Mouse (Mus musculus) heart, embryonic 16.5 days (tissue): ENCODE measurements at regions not wholly inside any gene's neighbourhood (a gene's known extent, or its start where the extent isn't known, plus 50 kb on each side); places are given as distances from the start of the nearest gene placed in this dataset.

ENCODE experiments used
- ATAC-seq: fragments of 200-750 bp; cut with Nextera tagmentation; replicated peaks from 2 replicates; pipeline ENCODE4 v1.8.0; 2017; ENCODE audit warnings: moderate number of reproducible peaks; ENCODE audit not compliant: insufficient read depth, low FRiP score; ENCODE audit errors: extremely low read depth
- H3K27ac ChIP-seq: fragments of 300-500 bp; sonication (generic); 2 replicates; pipeline ENCODE4 v1.5.1; 2014; ENCODE audit warnings: mild to moderate bottlenecking, low read length, control low read depth, moderate library complexity
- H3K27me3 ChIP-seq: fragments of 300-500 bp; sonication (generic); 2 replicates; pipeline ENCODE4 v1.6.1; 2014; ENCODE audit warnings: low read length, mixed read lengths; ENCODE audit not compliant: control insufficient read depth, insufficient read depth
- H3K36me3 ChIP-seq: fragments of 300-500 bp; sonication (generic); 2 replicates; pipeline ENCODE4 v1.6.1; 2014; ENCODE audit not compliant: control insufficient read depth, insufficient read depth
- H3K4me1 ChIP-seq: fragments of 300-500 bp; sonication (generic); 2 replicates; pipeline ENCODE4 v1.6.1; 2014; ENCODE audit warnings: low read length, mixed read lengths; ENCODE audit not compliant: control insufficient read depth, insufficient read depth
- H3K4me2 ChIP-seq: fragments of 300-500 bp; sonication (generic); 2 replicates; pipeline ENCODE4 v1.6.1; 2014; ENCODE audit warnings: low read depth, mild to moderate bottlenecking, control low read depth, low read length
- H3K4me3 ChIP-seq: fragments of 300-500 bp; sonication (generic); 2 replicates; pipeline ENCODE4 v1.5.1; 2014; ENCODE audit warnings: mild to moderate bottlenecking, control low read depth, low read length
- H3K9ac ChIP-seq: fragments of 300-500 bp; sonication (generic); 2 replicates; pipeline ENCODE4 v1.6.1; 2014; ENCODE audit warnings: low read length, control low read depth
- H3K9me3 ChIP-seq: fragments of 300-500 bp; sonication (generic); replicated peaks from 2 replicates; pipeline ENCODE4 v1.6.1; 2016; ENCODE audit warnings: low read length; ENCODE audit not compliant: control insufficient read depth
- WGBS: fragments of 180-500 bp; shearing (Covaris S2); extraction: QIAGEN DNeasy Blood & Tissue Kit; methylation state at CpG from one replicate; pipeline ENCODE4 v1.1.7; 2014; 5-methylcytosine and 5-hydroxymethylcytosine counted together

DNA sequence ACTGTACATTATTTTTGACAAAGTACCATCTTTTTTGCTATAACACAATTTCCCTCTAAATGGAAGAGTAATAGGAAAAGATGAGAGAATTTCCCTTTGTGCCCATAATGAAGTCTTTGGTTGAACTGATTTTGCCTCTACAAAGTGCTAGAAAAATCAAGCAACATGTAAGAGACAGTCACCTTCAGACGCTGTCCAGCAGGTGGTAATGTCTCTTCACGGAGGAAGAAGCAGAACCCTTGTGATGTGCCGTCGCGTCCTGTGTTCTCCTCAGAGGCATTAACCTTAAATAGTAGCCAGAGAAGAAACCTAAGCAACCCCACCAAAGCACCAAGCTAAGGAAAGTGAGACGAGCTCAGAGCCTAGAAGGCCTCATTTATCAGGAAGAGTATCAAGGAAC, 275.7 kb downstream of the Gm45692 start:
- no peaks in the 10 kb centered on the region for H3K4me1 ChIP-seq
- no peaks in the 10 kb centered on the region for H3K36me3 ChIP-seq
- no peak overlapping the region for H3K9ac ChIP-seq
- H3K4me3 ChIP-seq, result no peak overlapping the region
- no peak for ATAC-seq
- H3K9me3 ChIP-seq, result no peaks in the 10 kb centered on the region
- no peaks in the 10 kb centered on the region for H3K27me3 ChIP-seq
- H3K27ac ChIP-seq, result no peak overlapping the region
- H3K4me2 ChIP-seq, result no peak overlapping the region
- WGBS, result 55% methylated on average over 6 of the region's 6 CpGs

DNA sequence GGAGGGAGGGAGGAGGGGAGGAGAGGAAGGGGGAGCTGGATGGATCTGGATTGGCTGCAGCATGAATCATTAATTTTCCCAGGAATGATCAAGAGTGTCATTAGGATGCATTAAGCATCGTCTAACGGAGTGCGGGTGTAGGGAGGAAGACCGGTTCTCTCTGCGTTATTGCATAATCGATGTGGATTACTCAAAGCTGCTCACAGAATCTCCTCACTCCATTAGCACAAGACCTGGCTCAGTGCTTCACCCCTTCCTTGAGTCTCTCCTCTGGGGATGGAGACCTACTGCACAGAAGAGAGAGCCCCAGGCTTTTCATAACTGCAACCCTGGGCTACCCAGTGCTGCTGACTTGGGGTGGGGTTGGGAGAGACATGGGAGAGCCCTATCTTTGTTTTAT, 300.7 kb downstream of the Gm45692 start:
- Histone ChIP-seq H3K4me3 (no peak overlapping the region), H3K27ac (no peak overlapping the region), H3K4me2 (no peak overlapping the region), H3K4me1 (no peaks in the 10 kb centered on the region), H3K36me3 (no peaks in the 10 kb centered on the region), H3K9ac (no peak overlapping the region), H3K9me3 (no peaks in the 10 kb centered on the region), H3K27me3 (no peaks in the 10 kb centered on the region)
- WGBS, result 69% methylated on average over 6 of the region's 6 CpGs
- ATAC-seq, result no peak

DNA sequence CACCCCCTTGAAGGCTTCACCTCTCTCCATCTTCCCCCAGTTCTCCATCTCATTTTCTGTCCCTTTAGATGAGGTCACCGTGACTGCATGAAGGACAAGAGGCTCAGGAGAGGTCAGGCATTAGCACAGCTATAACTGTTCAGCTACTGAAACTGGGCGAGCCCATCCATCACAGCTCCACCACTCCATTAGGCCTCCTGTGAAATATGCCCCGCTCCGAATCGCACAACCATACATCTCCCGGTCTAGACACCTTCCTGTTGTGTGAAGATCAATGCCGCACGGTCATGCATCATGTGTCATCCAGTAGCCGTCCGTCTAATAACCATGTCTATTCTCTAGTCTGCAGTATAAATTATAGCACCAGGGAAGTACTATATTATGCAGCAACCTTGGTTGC, 301.2 kb downstream of the Gm45692 start:
- Histone ChIP-seq H3K36me3 (no peaks in the 10 kb centered on the region), H3K4me1 (no peaks in the 10 kb centered on the region), H3K4me3 (no peak overlapping the region), H3K9me3 (no peaks in the 10 kb centered on the region), H3K27me3 (no peaks in the 10 kb centered on the region), H3K4me2 (no peak overlapping the region), H3K9ac (no peak overlapping the region), H3K27ac (no peak overlapping the region)
- 80% methylated on average over 10 of the region's 10 CpGs for WGBS
- no peak for ATAC-seq

DNA sequence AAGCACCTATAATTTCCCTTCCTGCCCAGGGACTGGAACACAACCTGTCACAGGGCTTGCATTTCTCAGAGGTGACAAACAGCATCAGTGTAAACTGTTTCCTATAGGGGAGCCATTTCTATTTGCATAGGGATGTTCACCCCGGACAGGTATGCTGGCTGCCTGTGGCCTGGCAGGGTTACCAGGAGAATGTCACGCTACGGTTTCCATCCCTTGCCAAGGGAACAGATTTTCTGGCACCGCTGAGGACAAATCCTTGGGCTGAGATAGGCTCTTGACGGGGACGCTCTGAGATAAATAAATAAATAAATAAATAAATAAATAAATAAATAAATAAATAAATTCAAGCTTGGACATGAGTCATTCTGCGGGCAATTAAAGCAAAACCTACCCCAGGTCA, 308.0 kb downstream of the Gm45692 start:
- H3K4me3 ChIP-seq, result no peak overlapping the region
- ATAC-seq, result no peak
- no peaks in the 10 kb centered on the region for H3K27me3 ChIP-seq
- H3K9me3 ChIP-seq, result no peaks in the 10 kb centered on the region
- H3K36me3 ChIP-seq, result no peaks in the 10 kb centered on the region
- WGBS, result 87% methylated on average over 7 of the region's 7 CpGs
- H3K9ac ChIP-seq, result no peak overlapping the region
- H3K4me1 ChIP-seq, result no peaks in the 10 kb centered on the region
- H3K27ac ChIP-seq, result no peak overlapping the region
- no peak overlapping the region for H3K4me2 ChIP-seq

DNA sequence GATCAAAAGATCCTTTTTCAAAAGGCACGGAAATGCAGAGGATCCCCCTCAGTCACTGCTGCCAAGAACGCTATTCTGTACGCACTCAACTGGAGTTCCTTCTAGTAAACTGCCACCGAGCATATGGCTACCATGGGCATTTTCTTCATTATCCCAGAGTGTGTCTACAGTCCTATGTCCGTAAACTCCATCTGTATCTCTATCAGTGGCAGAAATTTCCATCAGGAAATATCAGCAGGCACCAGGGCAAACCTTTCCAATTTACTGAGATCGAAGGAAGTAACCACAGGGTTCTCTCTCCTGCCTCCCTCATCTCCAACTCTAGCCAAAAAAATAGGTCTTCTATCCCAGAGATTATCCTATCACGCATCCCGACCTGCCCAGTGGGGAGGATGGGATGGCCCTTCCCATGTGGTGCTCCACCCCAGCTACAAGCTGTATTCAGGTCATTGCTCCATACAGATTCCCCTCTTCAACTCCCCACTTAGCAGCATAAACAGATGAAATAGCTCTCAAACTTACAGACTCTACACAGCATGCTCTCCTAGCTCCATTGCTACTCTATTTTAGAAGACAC, 310.5 kb downstream of the Gm45692 start:
- no peak for ATAC-seq
- H3K4me2 ChIP-seq, result no peak overlapping the region
- no peak overlapping the region for H3K27ac ChIP-seq
- no peaks in the 10 kb centered on the region for H3K36me3 ChIP-seq
- H3K27me3 ChIP-seq, result no peaks in the 10 kb centered on the region
- no peak overlapping the region for H3K9ac ChIP-seq
- H3K4me1 ChIP-seq, result no peaks in the 10 kb centered on the region
- WGBS, result 80% methylated on average over 8 of the region's 8 CpGs
- H3K9me3 ChIP-seq, result no peaks in the 10 kb centered on the region
- H3K4me3 ChIP-seq, result no peak overlapping the region

DNA sequence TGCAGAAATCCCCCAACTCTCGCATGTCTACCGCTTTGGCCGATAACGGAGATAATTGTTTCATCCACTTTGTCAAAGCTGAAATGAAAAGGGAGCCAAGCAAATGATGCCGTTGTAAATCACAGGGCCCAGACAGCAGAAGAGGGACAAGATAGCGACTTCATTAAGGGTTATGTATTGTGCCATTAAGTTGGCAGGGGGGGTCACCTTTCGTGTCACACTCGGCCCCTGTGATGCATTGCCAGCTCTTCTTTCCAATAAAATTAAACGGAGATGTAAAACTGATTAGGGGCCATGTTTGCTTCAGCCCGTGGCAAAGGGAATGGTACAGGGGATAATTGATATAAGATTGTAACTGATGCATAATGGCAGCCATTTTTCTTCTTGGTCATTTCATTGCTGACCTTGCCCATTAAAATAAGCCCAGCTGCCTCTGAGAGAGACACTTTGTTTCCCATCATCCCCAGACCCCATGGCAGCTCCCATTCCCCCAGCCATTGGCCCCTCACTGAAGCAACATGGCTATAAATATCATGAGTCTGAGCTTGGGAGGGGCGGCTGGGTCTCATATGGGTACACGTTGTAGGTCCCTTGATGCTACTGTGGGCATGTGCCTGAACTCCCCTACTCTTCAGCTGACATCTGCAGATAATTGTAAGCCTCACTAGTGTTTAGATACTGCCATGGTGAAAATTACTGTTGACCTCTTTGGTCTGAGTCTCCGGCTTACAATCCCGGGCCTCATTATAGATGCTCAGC, 313.0 kb downstream of the Gm45692 start:
- no peak for ATAC-seq
- Histone ChIP-seq H3K9ac (no peak overlapping the region), H3K9me3 (no peaks in the 10 kb centered on the region), H3K27ac (no peak overlapping the region), H3K27me3 (no peaks in the 10 kb centered on the region), H3K4me2 (no peak overlapping the region), H3K36me3 (no peaks in the 10 kb centered on the region), H3K4me3 (no peak overlapping the region), H3K4me1 (no peaks in the 10 kb centered on the region)
- WGBS, result 85% methylated on average over 14 of the region's 14 CpGs

DNA sequence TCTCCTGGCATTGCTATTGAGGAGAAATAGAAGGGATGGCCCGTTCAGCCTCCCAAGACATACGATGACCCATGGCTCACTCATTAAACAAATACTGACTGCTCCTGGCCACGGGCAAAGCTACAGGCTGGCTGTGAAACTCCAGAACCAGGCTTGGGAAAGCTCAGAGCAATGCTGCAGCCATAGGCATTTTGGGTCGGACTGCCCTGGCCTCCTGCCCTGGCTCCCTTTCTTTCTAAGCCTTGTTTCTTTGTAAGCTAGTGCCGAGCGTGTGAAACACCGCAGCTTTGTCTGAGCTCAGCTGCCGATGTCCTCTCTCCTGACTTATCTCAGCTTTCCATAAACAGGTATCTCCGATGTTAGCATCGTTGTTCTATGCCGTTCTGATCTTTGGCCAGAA, 316.9 kb downstream of the Gm45692 start:
- no peak overlapping the region for H3K4me3 ChIP-seq
- H3K36me3 ChIP-seq, result no peaks in the 10 kb centered on the region
- H3K27ac ChIP-seq, result no peak overlapping the region
- 87% methylated on average over 11 of the region's 11 CpGs for WGBS
- H3K9ac ChIP-seq, result no peak overlapping the region
- ATAC-seq, result no peak
- no peak overlapping the region for H3K4me2 ChIP-seq
- no peaks in the 10 kb centered on the region for H3K4me1 ChIP-seq
- H3K9me3 ChIP-seq, result no peaks in the 10 kb centered on the region
- no peaks in the 10 kb centered on the region for H3K27me3 ChIP-seq

DNA sequence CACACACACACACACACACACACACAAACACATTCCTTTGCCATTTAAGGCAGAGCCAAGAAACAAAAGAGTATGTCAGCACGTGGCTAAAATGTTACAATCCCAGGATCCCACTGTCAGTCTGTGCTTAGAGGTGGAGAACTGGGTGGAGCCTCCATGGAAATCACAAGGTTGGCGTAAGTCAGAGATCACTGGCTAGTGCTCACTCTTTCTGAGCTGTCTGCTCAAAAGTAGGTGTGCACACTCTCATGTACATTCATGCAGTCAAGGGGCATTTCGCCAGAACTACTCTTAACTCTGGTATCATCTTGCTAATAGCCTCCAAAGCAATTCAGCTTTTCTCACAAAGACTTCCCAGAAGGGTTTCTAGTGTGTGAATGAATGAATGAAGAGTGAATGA, 318.2 kb downstream of the Gm45692 start:
- WGBS, result 60% methylated on average over 3 of the region's 3 CpGs
- H3K9me3 ChIP-seq, result no peaks in the 10 kb centered on the region
- H3K4me2 ChIP-seq, result no peak overlapping the region
- no peak for ATAC-seq
- no peaks in the 10 kb centered on the region for H3K4me1 ChIP-seq
- no peak overlapping the region for H3K27ac ChIP-seq
- H3K4me3 ChIP-seq, result no peak overlapping the region
- no peaks in the 10 kb centered on the region for H3K36me3 ChIP-seq
- no peaks in the 10 kb centered on the region for H3K27me3 ChIP-seq
- H3K9ac ChIP-seq, result no peak overlapping the region

DNA sequence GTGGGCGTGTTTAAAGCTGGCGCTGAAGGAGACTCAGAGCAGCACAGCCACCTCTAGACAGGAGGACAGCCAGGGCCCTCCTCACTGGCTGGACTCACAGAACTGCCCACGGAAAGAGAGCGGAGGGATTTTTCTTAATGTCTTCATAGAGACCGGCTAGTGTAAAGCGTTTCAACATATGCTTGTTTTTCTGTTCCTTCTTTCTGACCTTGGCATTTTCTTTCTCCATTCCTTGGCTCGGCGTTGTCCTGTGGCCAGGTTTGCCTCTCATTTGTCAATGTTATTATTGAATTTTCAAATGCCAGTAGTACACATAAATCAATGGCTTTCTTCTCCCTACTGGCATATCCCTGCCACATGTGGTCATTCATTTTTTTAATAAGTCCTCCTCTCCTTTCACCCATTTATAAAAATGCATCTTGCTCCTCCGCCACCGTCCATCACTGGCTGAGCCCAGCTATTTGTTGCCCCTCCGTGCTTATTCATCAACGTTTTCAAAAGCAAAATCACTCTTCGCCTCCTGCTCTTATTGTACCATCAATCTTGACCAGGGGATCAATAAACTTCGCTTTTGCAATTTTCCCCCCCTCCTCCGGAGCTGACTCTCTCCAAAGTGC, 319.0 kb downstream of the Gm45692 start:
- H3K4me3 ChIP-seq, result no peak overlapping the region
- no peak for ATAC-seq
- no peak overlapping the region for H3K9ac ChIP-seq
- no peak overlapping the region for H3K27ac ChIP-seq
- H3K36me3 ChIP-seq, result no peaks in the 10 kb centered on the region
- H3K4me1 ChIP-seq, result no peaks in the 10 kb centered on the region
- 80% methylated on average over 15 of the region's 15 CpGs for WGBS
- H3K4me2 ChIP-seq, result no peak overlapping the region
- H3K9me3 ChIP-seq, result no peaks in the 10 kb centered on the region
- H3K27me3 ChIP-seq, result no peaks in the 10 kb centered on the region
